8 mouse cellular contexts compared by ENCODE assay signal in genomic region chr2:122368081-122368971, GRCm38 (mm10). TPM values are rescaled to one million over a fixed set of nuclear protein-coding genes. Genes with fewer than 3 reads are reported as not detected.
DNase-seq lines count a peak whose midpoint lies in the region; ATAC-seq and TF ChIP-seq lines count a peak whose summit lies in the region.

No protein-coding gene starts in this region.

- WGBS in forebrain, embryonic 16.5 days = under 1% methylated on average over 38 of the region's 55 CpGs
- WGBS in kidney, postnatal 0 days = 5% methylated on average over 43 of the region's 55 CpGs

- H3K9me3 ChIP-seq in forebrain, embryonic 16.5 days (ENCODE audit: control insufficient read depth, low read length) = no peaks in the 10 kb centered on the region
- no peaks in the 10 kb centered on the region for H3K9me3 ChIP-seq in kidney, postnatal 0 days (replicated peaks; ENCODE audit: low read length)

- intact Hi-C loops in left cerebral cortex, adult 2 months (cut with DNase I) = loop anchor here (2.0 kb wide), 1 partner anchor 20 kb away; no protein-coding TSS in a partner anchor
- intact Hi-C loops in left cerebral cortex, postnatal 4 days (cut with DNase I) = no loop called here

- H3K4me3 ChIP-seq in left cerebral cortex, adult 2 months = peak overlapping the region; percentile 68
- peak overlapping the region; percentile 81 for H3K4me3 ChIP-seq in forebrain, embryonic 16.5 days (replicated peaks; ENCODE audit: low read length)
- H3K4me3 ChIP-seq in kidney, postnatal 0 days (replicated peaks; ENCODE audit: low read depth, low read length) = peak overlapping the region; percentile 70

- peak; percentile 44 for ATAC-seq in forebrain, embryonic 16.5 days
- ATAC-seq in kidney, postnatal 0 days (replicated peaks; ENCODE audit: low FRiP score, low read depth) = peak; percentile 67

- TF ChIP-seq CTCF in left cerebral cortex, adult 2 months (IDR thresholded peaks at IDR 0.05) = peak; percentile 7
- 0 out of 2 replicates have a peak, but pooled peaks have one; percentile 10 for TF ChIP-seq CTCF in brain, embryonic 14.5 days (IDR thresholded peaks at IDR 0.05; ENCODE audit: borderline replicate concordance, extremely low read depth, insufficient read depth, insufficient read length)
- TF ChIP-seq CTCF in kidney, postnatal 0 days (IDR thresholded peaks at IDR 0.05; ENCODE audit: low read depth) = 0 out of 2 replicates have a peak, but pooled peaks have one; percentile 14

- peak in 1 of 2 experiments; percentile 44 for DNase-seq in left cerebral cortex, adult 2 months (ENCODE audit: extremely low spot score in 1 of 2, low spot score in 2 of 2)
- no peak for DNase-seq in left cerebral cortex, postnatal 4 days
- peak; percentile 35 for DNase-seq in brain, embryonic 14.5 days (ENCODE audit: low read depth)
- peak; percentile 48 for DNase-seq in kidney, postnatal 0 days (ENCODE audit: low spot score)
- peak; percentile 49 for DNase-seq in mesoderm, embryonic 11.5 days (ENCODE audit: low read depth, low spot score)
- no peak for DNase-seq in ovary, postnatal 36 days (ENCODE audit: low spot score)
- DNase-seq in T-cell, adult 2 months (ENCODE audit: low spot score) = no peak

- 0 out of 2 replicates have a peak, but pooled peaks cover 6% of the 10 kb centered on the region for H3K27me3 ChIP-seq in forebrain, embryonic 16.5 days (replicated peaks; ENCODE audit: control insufficient read depth, insufficient read depth, low read length)
- no peaks in the 10 kb centered on the region for H3K27me3 ChIP-seq in kidney, postnatal 0 days (ENCODE audit: insufficient read depth, low read length)

- peak overlapping the region; percentile 88 for H3K9ac ChIP-seq in forebrain, embryonic 16.5 days (replicated peaks; ENCODE audit: low read depth, low read length)
- peak overlapping the region; percentile 78 for H3K9ac ChIP-seq in kidney, postnatal 0 days (ENCODE audit: low read depth, low read length)

- no peak for TF ChIP-seq POLR2A in brain, embryonic 14.5 days (IDR thresholded peaks at IDR 0.05; ENCODE audit: borderline replicate concordance, extremely low read depth, insufficient read depth, insufficient read length, poor library complexity, severe bottlenecking)

- peak overlapping the region; percentile 70 for H3K4me2 ChIP-seq in forebrain, embryonic 16.5 days (ENCODE audit: low read length)
- H3K4me2 ChIP-seq in kidney, postnatal 0 days (ENCODE audit: low read length) = peak overlapping the region; percentile 88

- no peaks in the 10 kb centered on the region for H3K36me3 ChIP-seq in forebrain, embryonic 16.5 days (ENCODE audit: control insufficient read depth, insufficient read depth)
- H3K36me3 ChIP-seq in kidney, postnatal 0 days (ENCODE audit: insufficient read depth, low read length) = peaks cover 6% of the 10 kb centered on the region; the same call in 1 of the 2 replicates

- peaks cover 36% of the 10 kb centered on the region for H3K4me1 ChIP-seq in forebrain, embryonic 16.5 days (replicated peaks; ENCODE audit: control insufficient read depth, insufficient read depth, low read length)
- H3K4me1 ChIP-seq in kidney, postnatal 0 days (replicated peaks; ENCODE audit: insufficient read depth, low read length) = peaks cover 7% of the 10 kb centered on the region

- peak overlapping the region; percentile 76 for H3K27ac ChIP-seq in left cerebral cortex, adult 2 months
- peak overlapping the region; percentile 48 for H3K27ac ChIP-seq in forebrain, embryonic 16.5 days (ENCODE audit: low read length)
- H3K27ac ChIP-seq in kidney, postnatal 0 days = peak overlapping the region; percentile 51; the same call in 1 of the 2 replicates

RNA-seq across cellular contexts. Expression of gene Shf, which starts 0.6 kb away (rescaled TPM):
- 10 to 100 TPM; 70.3 to 78.4 TPM for total RNA-seq in left cerebral cortex, adult 2 months (2021)
- total RNA-seq in left cerebral cortex, postnatal 4 days (2021) = 10 to 100 TPM; 54.9 to 56.9 TPM
- 84.9 and 88.6 TPM in 2 replicates for polyA plus RNA-seq in brain, embryonic 14.5 days (2012; rRNA removed)
- polyA plus RNA-seq in forebrain, embryonic 16.5 days (2015; fragmentation: Nextera tagmentation; extraction: Ambion mirVana) = 6.6 and 9.5 TPM in 2 replicates
- polyA plus RNA-seq in kidney, postnatal 0 days (2015; fragmentation: Nextera tagmentation; extraction: Ambion mirVana) = 1.3 and 2.3 TPM in 2 replicates

RNA-seq across cellular contexts. Expression of gene Duox1, which starts 52.9 kb away (rescaled TPM):
- not detected for total RNA-seq in left cerebral cortex, adult 2 months (2021)
- under 1 TPM; 0.12 to 0.36 TPM for total RNA-seq in left cerebral cortex, postnatal 4 days (2021)
- 0.08 and 0.22 TPM in 2 replicates for polyA plus RNA-seq in brain, embryonic 14.5 days (2012; rRNA removed)
- polyA plus RNA-seq in forebrain, embryonic 16.5 days (2015; fragmentation: Nextera tagmentation; extraction: Ambion mirVana) = 0.10 and 0.11 TPM in 2 replicates
- polyA plus RNA-seq in kidney, postnatal 0 days (2015; fragmentation: Nextera tagmentation; extraction: Ambion mirVana) = not detected in 2 replicates

RNA-seq across cellular contexts. Expression of gene Duoxa1, which starts 54.8 kb away (rescaled TPM):
- total RNA-seq in left cerebral cortex, adult 2 months (2021) = not detected
- under 1 TPM; 0.40 to 0.66 TPM for total RNA-seq in left cerebral cortex, postnatal 4 days (2021)
- 0.18 and 0.55 TPM in 2 replicates for polyA plus RNA-seq in brain, embryonic 14.5 days (2012; rRNA removed)
- polyA plus RNA-seq in forebrain, embryonic 16.5 days (2015; fragmentation: Nextera tagmentation; extraction: Ambion mirVana) = 0.12 TPM in 1 of 2 replicates, not detected in the other
- 0.15 TPM in 1 of 2 replicates, not detected in the other for polyA plus RNA-seq in kidney, postnatal 0 days (2015; fragmentation: Nextera tagmentation; extraction: Ambion mirVana)

RNA-seq across cellular contexts. Expression of gene Slc28a2, which starts 58.0 kb away (rescaled TPM):
- under 1 TPM in 1 of 2 experiments, not detected in 1; 0.12 TPM for total RNA-seq in left cerebral cortex, adult 2 months (2021)
- total RNA-seq in left cerebral cortex, postnatal 4 days (2021) = under 1 TPM in 1 of 2 experiments, not detected in 1; 0.20 TPM
- polyA plus RNA-seq in brain, embryonic 14.5 days (2012; rRNA removed) = 0.04 and 0.05 TPM in 2 replicates
- 0.15 TPM in 1 of 2 replicates, not detected in the other for polyA plus RNA-seq in forebrain, embryonic 16.5 days (2015; fragmentation: Nextera tagmentation; extraction: Ambion mirVana)
- polyA plus RNA-seq in kidney, postnatal 0 days (2015; fragmentation: Nextera tagmentation; extraction: Ambion mirVana) = 0.46 and 0.55 TPM in 2 replicates

Comparison
In these comparisons a context has a peak if more than half of its experiments do, and no peak if none do; other contexts are left out.
1. DNase-seq: peak in brain, embryonic 14.5 days (single experiment), kidney, postnatal 0 days (single experiment) and mesoderm, embryonic 11.5 days (single experiment); none in left cerebral cortex, postnatal 4 days (single experiment), ovary, postnatal 36 days (single experiment) and T-cell, adult 2 months (single experiment).
2. Peak in every context shown above with its lines, with median percentiles within 50 percentile points of each other: H3K27ac ChIP-seq, H3K4me3 ChIP-seq and CTCF ChIP-seq.